Mouse (Mus musculus) intestine, embryonic 14.5 days (tissue): ENCODE measurements at regions not wholly inside any gene's neighbourhood (a gene's known extent, or its start where the extent isn't known, plus 50 kb on each side); places are given as distances from the start of the nearest gene placed in this dataset.

Source experiments
- ATAC-seq: fragments of 200-750 bp; cut with Nextera tagmentation; replicated peaks from 2 replicates; pipeline ENCODE4 v1.8.0; 2017; ENCODE audit warnings: low read depth, moderate number of reproducible peaks, moderate TSS enrichment, moderate library complexity; ENCODE audit not compliant: low FRiP score, low TSS enrichment
- DNase-seq: peaks from one replicate; pipeline ENCODE4 v3.0.0-alpha.2; 2018; ENCODE audit warnings: low spot score
- H3K27ac ChIP-seq: fragments of 300-500 bp; sonication (generic); 2 replicates; pipeline ENCODE4 v1.5.1; 2014; ENCODE audit warnings: low read depth, mild to moderate bottlenecking, control low read depth
- H3K27me3 ChIP-seq: fragments of 300-500 bp; sonication (generic); replicated peaks from 2 replicates; pipeline ENCODE4 v1.6.1; 2014; ENCODE audit warnings: low read length, control low read depth; ENCODE audit not compliant: control insufficient read depth, insufficient read depth
- H3K36me3 ChIP-seq: fragments of 300-500 bp; sonication (generic); 2 replicates; pipeline ENCODE4 v1.6.1; 2014; ENCODE audit warnings: low read length, control low read depth; ENCODE audit not compliant: control insufficient read depth, insufficient read depth
- H3K4me1 ChIP-seq: fragments of 300-500 bp; sonication (generic); replicated peaks from 2 replicates; pipeline ENCODE4 v1.6.1; 2014; ENCODE audit warnings: low read length, control low read depth, mixed read lengths; ENCODE audit not compliant: control insufficient read depth, insufficient read depth
- H3K4me2 ChIP-seq: fragments of 300-500 bp; sonication (generic); 2 replicates; pipeline ENCODE4 v1.6.1; 2014; ENCODE audit warnings: low read length
- H3K4me3 ChIP-seq: fragments of 300-500 bp; sonication (generic); 2 replicates; pipeline ENCODE4 v1.5.1; 2014; ENCODE audit warnings: low read depth, low read length, control low read depth, mixed read lengths
- H3K9ac ChIP-seq: fragments of 300-500 bp; sonication (generic); 2 replicates; pipeline ENCODE4 v1.6.1; 2014; ENCODE audit warnings: mild to moderate bottlenecking, low read length
- H3K9me3 ChIP-seq: fragments of 300-500 bp; sonication (generic); 2 replicates; pipeline ENCODE4 v1.6.1; 2016; ENCODE audit warnings: low read length, control low read depth; ENCODE audit not compliant: control insufficient read depth
- WGBS: fragments of 180-500 bp; shearing (Covaris S2); extraction: QIAGEN DNeasy Blood & Tissue Kit; methylation state at CpG from one replicate; pipeline ENCODE4 v1.1.7; 2014; 5-methylcytosine and 5-hydroxymethylcytosine counted together

DNA sequence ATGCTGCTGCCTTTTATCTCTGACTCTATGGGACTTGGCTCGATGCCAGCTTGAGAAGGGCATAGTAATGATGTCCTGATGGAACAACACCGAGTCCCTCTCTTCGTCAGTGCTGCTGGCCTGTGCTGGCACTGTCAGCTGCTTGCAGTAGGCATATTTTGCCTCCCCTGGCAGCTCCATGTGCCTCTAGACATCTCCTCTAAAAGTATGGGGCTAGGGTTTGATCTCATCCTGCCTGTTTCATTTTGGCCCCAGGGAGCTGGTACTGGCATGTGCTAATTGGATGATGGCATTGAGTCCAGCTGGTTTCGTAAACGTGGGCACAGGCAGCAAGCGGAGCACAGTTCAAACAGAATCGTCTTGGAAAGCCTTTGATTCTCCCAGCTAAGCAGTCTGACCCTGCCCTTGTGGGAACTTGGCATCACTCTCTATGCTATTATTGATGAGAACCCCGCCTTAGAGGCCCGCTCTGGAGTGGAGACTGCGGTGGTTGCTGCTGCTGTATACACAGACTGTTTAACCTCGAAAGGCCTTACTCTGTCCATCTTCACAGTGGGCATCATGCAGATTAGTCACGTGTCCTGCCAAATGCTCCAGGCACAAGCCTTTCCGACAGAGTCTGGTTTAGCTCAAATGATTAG, 153.0 kb upstream of the Ppp2r3a start:
- Histone ChIP-seq H3K9ac (no peak overlapping the region), H3K4me3 (no peak overlapping the region), H3K4me1 (no peaks in the 10 kb centered on the region; the same call in 1 of the 2 replicates), H3K9me3 (no peaks in the 10 kb centered on the region), H3K36me3 (no peaks in the 10 kb centered on the region), H3K27ac (no peak overlapping the region), H3K4me2 (no peak overlapping the region), H3K27me3 (no peaks in the 10 kb centered on the region)
- 35% methylated on average over 13 of the region's 13 CpGs for WGBS
- DNase-seq (no peak), ATAC-seq (no peak)

DNA sequence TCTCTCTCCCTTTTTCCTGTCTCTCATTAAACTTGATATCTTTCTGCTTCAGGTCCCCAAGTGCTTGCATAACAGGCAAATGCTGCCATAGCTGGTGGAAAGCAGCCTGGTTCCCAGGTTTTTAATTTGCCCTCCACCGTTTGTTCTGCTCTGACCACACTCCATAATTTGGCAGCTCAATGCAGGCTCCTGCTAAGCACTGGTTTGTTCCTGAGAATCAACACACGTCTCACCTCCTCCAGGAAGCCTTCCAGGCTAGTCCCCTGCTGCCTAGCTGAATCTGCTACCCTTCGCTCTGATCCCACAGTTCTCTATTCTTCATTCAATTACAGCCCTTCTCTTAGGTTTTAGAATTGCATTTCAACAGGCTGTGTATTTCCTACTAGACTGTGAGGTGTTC, 152.4 kb upstream of the Ppp2r3a start:
- Histone ChIP-seq H3K36me3 (no peaks in the 10 kb centered on the region), H3K27me3 (no peaks in the 10 kb centered on the region), H3K4me2 (no peak overlapping the region), H3K4me1 (no peaks in the 10 kb centered on the region; the same call in 1 of the 2 replicates), H3K27ac (no peak overlapping the region), H3K9ac (no peak overlapping the region), H3K9me3 (no peaks in the 10 kb centered on the region), H3K4me3 (no peak overlapping the region)
- WGBS, result 85% methylated on average over 3 of the region's 3 CpGs
- no peak for ATAC-seq
- no peak for DNase-seq

DNA sequence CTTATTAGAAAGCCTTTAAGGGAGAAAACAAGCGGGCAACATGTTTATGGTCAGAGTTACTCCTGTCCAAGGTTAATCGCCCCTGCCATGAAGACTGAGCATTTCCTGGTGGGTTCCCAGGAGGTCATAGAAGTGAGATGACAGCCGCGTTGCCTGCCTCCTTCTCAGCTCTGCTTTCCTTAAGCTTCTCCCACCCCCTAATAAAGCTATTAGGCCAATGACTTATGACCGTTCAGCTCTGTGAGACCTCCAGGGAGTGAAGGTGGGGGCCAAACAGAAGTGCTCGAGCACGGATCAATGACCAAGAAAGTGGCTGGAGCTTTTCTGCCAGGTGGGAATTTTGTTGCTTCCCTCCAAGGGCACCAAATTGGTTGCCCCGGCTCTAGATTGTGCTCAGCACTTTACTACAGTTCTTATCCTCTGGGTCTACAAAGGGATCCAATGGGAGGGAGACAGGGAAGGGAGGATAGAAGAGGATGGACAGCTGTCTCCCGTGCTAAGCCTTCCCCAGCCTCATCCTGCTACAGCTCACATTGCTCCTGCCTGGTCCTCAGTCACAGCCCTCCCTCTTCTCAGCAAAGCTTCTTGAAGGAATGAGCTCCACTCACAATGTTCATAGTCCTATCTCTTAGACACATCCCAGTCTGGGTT, 151.1 kb upstream of the Ppp2r3a start:
- ATAC-seq (no peak), DNase-seq (no peak)
- H3K36me3 ChIP-seq, result no peaks in the 10 kb centered on the region
- H3K4me3 ChIP-seq, result no peak overlapping the region
- no peak overlapping the region for H3K9ac ChIP-seq
- no peaks in the 10 kb centered on the region; the same call in 1 of the 2 replicates for H3K4me1 ChIP-seq
- no peak overlapping the region for H3K4me2 ChIP-seq
- H3K9me3 ChIP-seq, result no peaks in the 10 kb centered on the region
- H3K27ac ChIP-seq, result no peak overlapping the region
- 47% methylated on average over 9 of the region's 9 CpGs for WGBS
- H3K27me3 ChIP-seq, result no peaks in the 10 kb centered on the region

DNA sequence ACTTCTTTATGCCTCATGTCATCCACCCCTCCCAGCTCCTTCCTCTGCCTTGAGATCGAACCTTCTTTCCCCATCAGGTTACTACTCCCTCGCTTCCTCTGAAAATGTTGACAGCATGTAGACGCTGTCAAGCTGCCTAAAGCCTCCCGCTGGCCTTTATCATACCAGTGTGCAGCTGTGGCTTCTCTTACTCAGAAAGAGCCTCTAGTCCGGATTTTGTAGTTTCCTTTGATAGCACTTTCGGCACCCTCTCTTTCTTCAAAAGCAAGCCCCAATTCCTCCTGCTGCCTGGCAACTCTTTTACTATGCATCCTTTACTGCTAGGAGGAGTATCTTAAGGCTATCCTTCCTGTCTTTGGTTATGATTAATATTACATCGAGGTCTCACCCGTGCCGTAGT, 149.8 kb upstream of the Ppp2r3a start:
- WGBS, result 67% methylated on average over 9 of the region's 9 CpGs
- Histone ChIP-seq H3K9me3 (no peaks in the 10 kb centered on the region), H3K4me2 (no peak overlapping the region), H3K4me1 (no peaks in the 10 kb centered on the region; the same call in 1 of the 2 replicates), H3K36me3 (no peaks in the 10 kb centered on the region), H3K27ac (no peak overlapping the region), H3K27me3 (no peaks in the 10 kb centered on the region), H3K4me3 (no peak overlapping the region), H3K9ac (no peak overlapping the region)
- ATAC-seq (no peak), DNase-seq (no peak)

DNA sequence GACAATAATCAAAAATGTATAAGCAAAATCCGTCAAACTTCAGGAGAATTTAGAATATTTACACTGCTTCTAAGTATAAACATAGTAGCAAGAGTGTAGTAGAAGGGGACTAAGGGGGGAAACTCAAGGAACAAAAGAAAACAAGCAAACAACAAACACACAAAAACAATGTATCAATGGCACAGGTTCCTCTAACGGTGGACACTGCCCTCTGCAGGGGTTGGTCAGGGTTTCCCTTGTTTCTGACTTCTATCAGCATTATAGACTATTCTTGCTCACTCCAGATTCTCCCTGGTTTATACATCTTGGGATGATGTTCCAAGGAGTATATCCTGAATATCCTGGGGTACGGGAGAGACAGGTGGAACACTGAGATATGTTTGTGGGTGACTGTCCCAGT, 147.3 kb upstream of the Ppp2r3a start:
- WGBS, result 69% methylated on average over 3 of the region's 3 CpGs
- no peak for ATAC-seq
- H3K4me2 ChIP-seq, result no peak overlapping the region
- H3K9me3 ChIP-seq, result no peaks in the 10 kb centered on the region
- H3K4me1 ChIP-seq, result no peaks in the 10 kb centered on the region
- no peak overlapping the region for H3K9ac ChIP-seq
- no peaks in the 10 kb centered on the region for H3K36me3 ChIP-seq
- H3K4me3 ChIP-seq, result no peak overlapping the region
- no peaks in the 10 kb centered on the region for H3K27me3 ChIP-seq
- no peak for DNase-seq
- no peak overlapping the region for H3K27ac ChIP-seq

DNA sequence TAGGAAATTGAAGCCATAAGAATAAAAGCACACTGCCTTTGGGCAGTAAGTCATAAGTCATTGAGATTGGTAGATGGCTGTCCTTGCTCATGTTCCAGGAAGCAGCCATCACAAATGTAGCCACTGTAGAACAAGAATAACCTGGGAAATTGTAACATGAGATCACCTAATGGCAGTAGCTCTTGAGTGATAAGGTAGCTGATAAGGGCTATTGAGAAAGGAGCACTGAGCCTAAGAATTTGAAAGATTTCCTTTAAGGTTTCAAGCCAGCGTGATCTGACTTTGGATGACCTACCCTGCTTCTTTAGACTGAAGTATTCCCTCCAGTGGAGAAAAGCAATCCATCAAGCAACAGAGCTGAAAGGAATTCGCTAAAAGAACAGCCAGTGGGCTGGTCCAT, 117.8 kb upstream of the Ppp2r3a start:
- H3K9me3 ChIP-seq, result no peaks in the 10 kb centered on the region
- no peaks in the 10 kb centered on the region for H3K4me1 ChIP-seq
- DNase-seq (no peak), ATAC-seq (no peak)
- H3K4me3 ChIP-seq, result no peak overlapping the region
- H3K4me2 ChIP-seq, result no peak overlapping the region
- WGBS, result 25% methylated on average over 2 of the region's 2 CpGs
- H3K36me3 ChIP-seq, result no peaks in the 10 kb centered on the region
- H3K27ac ChIP-seq, result no peak overlapping the region
- no peak overlapping the region for H3K9ac ChIP-seq
- no peaks in the 10 kb centered on the region for H3K27me3 ChIP-seq

DNA sequence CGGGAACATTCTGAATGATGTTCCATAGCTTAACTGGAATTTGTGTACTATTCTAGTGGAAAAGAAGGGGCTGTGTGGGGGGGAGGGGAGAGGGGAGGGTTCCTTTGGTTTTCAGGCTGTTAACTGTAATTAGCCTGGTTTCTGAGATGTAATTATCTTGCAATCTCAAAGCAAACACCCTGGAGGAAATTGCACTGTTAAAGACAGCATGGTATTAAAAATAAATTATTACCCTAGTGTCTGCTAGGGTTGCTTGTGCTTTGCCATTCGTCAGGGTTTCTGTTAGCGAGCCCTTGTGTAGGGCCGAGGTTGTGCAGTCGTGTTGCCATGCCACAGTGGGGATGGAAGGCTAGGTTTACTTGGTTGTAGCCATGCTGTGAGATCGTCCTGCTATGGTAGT, 105.0 kb upstream of the Ppp2r3a start:
- 65% methylated on average over 6 of the region's 6 CpGs for WGBS
- no peak for ATAC-seq

DNA sequence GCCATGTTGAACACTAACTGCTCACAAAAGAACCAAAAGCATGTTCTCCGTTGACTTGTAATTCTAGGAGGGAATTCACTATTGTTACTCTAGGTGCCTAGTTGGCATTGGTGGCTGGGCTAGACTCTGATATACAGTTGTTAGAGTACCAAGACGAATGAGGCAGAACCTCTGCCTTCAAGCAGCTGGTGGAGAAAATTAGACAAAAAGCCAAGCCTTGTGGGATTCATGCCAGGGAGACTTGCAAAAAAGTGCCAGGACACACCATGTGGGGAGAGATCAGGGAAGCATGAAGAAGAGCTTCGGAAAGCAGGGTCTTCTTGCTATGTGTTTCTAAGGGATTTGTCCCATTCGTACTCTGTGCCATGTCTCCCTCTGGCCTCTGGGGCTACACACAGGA, 97.2 kb upstream of the Ppp2r3a start:
- 92% methylated on average over 4 of the region's 4 CpGs for WGBS
- no peak for DNase-seq
- H3K9me3 ChIP-seq, result no peaks in the 10 kb centered on the region
- no peaks in the 10 kb centered on the region for H3K36me3 ChIP-seq
- no peak overlapping the region for H3K27ac ChIP-seq
- ATAC-seq, result no peak
- no peak overlapping the region for H3K4me3 ChIP-seq
- H3K4me2 ChIP-seq, result no peak overlapping the region
- no peaks in the 10 kb centered on the region for H3K27me3 ChIP-seq
- H3K9ac ChIP-seq, result no peak overlapping the region
- no peaks in the 10 kb centered on the region for H3K4me1 ChIP-seq

More for the DNA sequence above, 105.0 kb upstream of the Ppp2r3a start:
- no peak overlapping the region for H3K9ac ChIP-seq
- no peak overlapping the region for H3K27ac ChIP-seq
- no peaks in the 10 kb centered on the region for H3K4me1 ChIP-seq
- DNase-seq, result no peak
- no peak overlapping the region for H3K4me3 ChIP-seq
- H3K9me3 ChIP-seq, result no peaks in the 10 kb centered on the region
- H3K4me2 ChIP-seq, result no peak overlapping the region
- no peaks in the 10 kb centered on the region for H3K27me3 ChIP-seq
- no peaks in the 10 kb centered on the region for H3K36me3 ChIP-seq

DNA sequence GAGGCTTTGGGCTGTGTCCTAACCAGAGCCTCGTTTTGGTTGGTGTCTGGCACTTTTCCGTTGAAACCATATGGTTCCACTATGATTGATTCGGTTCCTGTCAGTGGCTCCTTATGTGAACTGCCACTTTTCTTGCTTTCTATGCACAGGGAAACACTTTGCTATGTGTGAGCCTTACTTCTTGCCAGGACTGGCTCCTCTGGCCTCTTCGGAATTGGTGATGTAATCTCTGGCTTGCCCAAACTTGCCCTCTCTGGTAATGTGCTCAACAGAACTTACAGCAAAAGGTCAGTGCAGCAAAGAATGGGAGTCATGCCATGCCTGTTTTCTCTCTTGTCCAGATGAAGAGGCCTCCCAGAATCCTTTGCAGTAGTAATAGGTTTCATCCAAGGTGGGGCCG, 91.3 kb upstream of the Ppp2r3a start:
- DNase-seq (no peak), ATAC-seq (no peak)
- Histone ChIP-seq H3K9me3 (no peaks in the 10 kb centered on the region), H3K4me3 (no peak overlapping the region), H3K9ac (no peak overlapping the region), H3K27me3 (no peaks in the 10 kb centered on the region), H3K27ac (no peak overlapping the region), H3K4me2 (no peak overlapping the region), H3K36me3 (no peaks in the 10 kb centered on the region), H3K4me1 (0 out of 2 replicates have a peak, but pooled peaks cover 4% of the 10 kb centered on the region)
- 86% methylated on average over 5 of the region's 5 CpGs for WGBS
